Mouse (Mus musculus): Measurements from ENCODE around the gene H2al1a.

H2al1a gene

GRCm38 (mm10) chrX:11345762-11346161 lies 46.7 kb downstream of the H2al1a start:
- DNase-seq (ENCODE audit: low spot score): no peak

DNA sequence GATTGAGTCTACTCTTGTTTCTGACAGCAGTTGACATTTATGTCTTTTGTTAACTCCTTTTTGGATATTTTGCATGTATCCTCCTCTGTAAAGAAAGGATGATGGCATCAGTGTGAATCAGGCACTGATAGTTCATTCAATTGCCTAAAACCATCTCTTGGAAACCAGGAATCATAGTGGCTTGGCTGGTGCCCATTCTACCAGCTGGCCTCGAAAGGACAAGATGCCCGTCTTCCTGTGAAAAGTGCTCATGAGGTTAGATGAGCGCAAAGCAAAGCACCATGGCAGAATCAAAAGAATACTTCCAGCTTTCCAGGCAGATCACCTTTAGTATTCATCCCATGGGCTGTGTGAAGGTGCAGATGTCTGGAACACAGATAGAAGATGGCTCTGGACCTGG lies 47.7 kb downstream of the H2al1a start:
- no peak for DNase-seq (ENCODE audit: low spot score)
